Mouse (Mus musculus): ENCODE data around the gene Fkbpl. TPM values are rescaled to one million over a fixed set of nuclear protein-coding genes. Genes with fewer than 3 reads are reported as not detected.

The Fkbpl gene
- polyA plus RNA-seq, 1 experiment from 2014 or later = 14.5 TPM

GRCm38 (mm10) chr17:34685120-34686110 lies 40.9 kb downstream of the Fkbpl start:
- Histone ChIP-seq H3K9ac (replicated peaks; ENCODE audit: low read depth) (no peak overlapping the region), H3K4me3 (ENCODE audit: low read depth, low read length) (no peak overlapping the region), H3K4me1 (ENCODE audit: insufficient read depth, low read depth, low read length) (peaks cover 30% of the 10 kb centered on the region), H3K36me3 (ENCODE audit: insufficient read depth, low read length) (no peaks in the 10 kb centered on the region), H3K4me2 (replicated peaks; ENCODE audit: low read depth, low read length) (no peak overlapping the region), H3K27me3 (replicated peaks; ENCODE audit: insufficient read depth, low read length) (no peaks in the 10 kb centered on the region), H3K9me3 (ENCODE audit: low read length) (no peaks in the 10 kb centered on the region), H3K27ac (ENCODE audit: low read length) (0 out of 2 replicates have a peak overlapping the region, but pooled peaks have one; percentile 26)
- TF ChIP-seq EP300 (IDR thresholded peaks at IDR 0.05) = no peak
- no peak for TF ChIP-seq CTCF (IDR thresholded peaks at IDR 0.05)
- DNase-seq (ENCODE audit: low spot score) = peak; percentile 71
- peak; percentile 47 for ATAC-seq
- WGBS = 54% methylated on average over 28 of the region's 28 CpGs

DNA sequence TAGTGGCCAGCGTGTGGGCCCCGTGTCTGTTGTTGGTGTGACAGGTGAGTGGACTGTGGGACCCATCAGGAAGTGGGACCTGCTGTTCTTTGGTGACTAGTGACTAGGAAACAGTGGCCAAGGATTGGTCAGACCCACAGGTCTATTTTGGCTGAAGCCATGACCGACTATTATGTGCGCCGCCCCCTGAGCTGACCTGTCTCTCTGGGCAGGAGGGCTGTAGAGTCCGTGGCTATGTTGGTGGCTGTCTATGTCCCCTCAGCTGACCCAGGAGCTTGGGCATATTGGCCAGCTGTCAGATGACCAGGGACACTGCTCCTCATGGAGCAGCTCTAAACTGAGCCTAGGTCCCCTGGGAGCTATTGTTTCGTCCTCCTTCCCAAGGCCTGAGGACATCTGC lies 44.3 kb downstream of the Fkbpl start:
- no peak overlapping the region for H3K9ac ChIP-seq (replicated peaks; ENCODE audit: low read depth)
- ATAC-seq = no peak
- no peaks in the 10 kb centered on the region for H3K27me3 ChIP-seq (replicated peaks; ENCODE audit: insufficient read depth, low read length)
- H3K4me3 ChIP-seq (ENCODE audit: low read depth, low read length) = no peak overlapping the region
- 96% methylated on average over 7 of the region's 7 CpGs for WGBS
- TF ChIP-seq CTCF (IDR thresholded peaks at IDR 0.05) (no peak), EP300 (IDR thresholded peaks at IDR 0.05) (no peak)
- no peak for DNase-seq (ENCODE audit: low spot score)
- H3K4me2 ChIP-seq (replicated peaks; ENCODE audit: low read depth, low read length) = no peak overlapping the region
- no peak overlapping the region for H3K27ac ChIP-seq (ENCODE audit: low read length)
- H3K4me1 ChIP-seq (ENCODE audit: insufficient read depth, low read depth, low read length) = peaks cover 15% of the 10 kb centered on the region
- no peaks in the 10 kb centered on the region for H3K9me3 ChIP-seq (ENCODE audit: low read length)
- H3K36me3 ChIP-seq (ENCODE audit: insufficient read depth, low read length) = no peaks in the 10 kb centered on the region

DNA sequence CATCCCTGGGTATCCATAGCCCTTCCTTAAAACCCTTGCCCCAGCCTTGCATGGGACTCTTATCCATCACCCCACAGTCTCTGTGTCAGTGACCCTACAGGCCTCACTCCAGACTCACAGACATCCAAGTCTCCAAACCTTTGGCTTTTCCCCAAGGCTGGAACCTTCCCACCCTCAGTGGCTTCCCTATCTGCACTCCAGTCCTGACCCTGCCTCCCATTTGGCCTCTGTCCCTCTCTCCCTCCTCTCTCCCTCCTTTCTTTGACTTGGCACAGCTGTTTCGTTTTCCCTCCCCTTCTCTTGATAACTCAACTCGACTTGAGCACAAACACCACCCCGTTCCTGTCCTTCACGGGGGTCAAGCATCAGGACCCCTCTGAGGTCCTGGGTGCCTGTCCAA lies 45.9 kb downstream of the Fkbpl start:
- peak; percentile 27; the same call in 1 of the 2 replicates for ATAC-seq
- 0 out of 2 replicates have a peak, but pooled peaks cover 4% of the 10 kb centered on the region for H3K4me1 ChIP-seq (ENCODE audit: insufficient read depth, low read depth, low read length)

GRCm38 (mm10) chr17:34692906-34693305 lies 48.3 kb downstream of the Fkbpl start:
- ATAC-seq (peak; percentile 61), DNase-seq (ENCODE audit: low spot score) (peak; percentile 74)
- TF ChIP-seq EP300 (IDR thresholded peaks at IDR 0.05) (no peak), CTCF (IDR thresholded peaks at IDR 0.05) (no peak)
- no peak overlapping the region for H3K4me3 ChIP-seq (ENCODE audit: low read depth, low read length)
- no peaks in the 10 kb centered on the region for H3K36me3 ChIP-seq (ENCODE audit: insufficient read depth, low read length)
- no peaks in the 10 kb centered on the region for H3K4me1 ChIP-seq (ENCODE audit: insufficient read depth, low read depth, low read length)
- no peak overlapping the region for H3K9ac ChIP-seq (replicated peaks; ENCODE audit: low read depth)
- 52% methylated on average over 7 of the region's 7 CpGs for WGBS
- no peaks in the 10 kb centered on the region for H3K9me3 ChIP-seq (ENCODE audit: low read length)
- H3K4me2 ChIP-seq (replicated peaks; ENCODE audit: low read depth, low read length) = no peak overlapping the region
- peak overlapping the region; percentile 1; the same call in 1 of the 2 replicates for H3K27ac ChIP-seq (ENCODE audit: low read length)
- no peaks in the 10 kb centered on the region for H3K27me3 ChIP-seq (replicated peaks; ENCODE audit: insufficient read depth, low read length)

More for the DNA sequence above, 45.9 kb downstream of the Fkbpl start:
- H3K36me3 ChIP-seq (ENCODE audit: insufficient read depth, low read length) = no peaks in the 10 kb centered on the region
- WGBS = 24% methylated on average over 4 of the region's 4 CpGs
- no peak overlapping the region for H3K9ac ChIP-seq (replicated peaks; ENCODE audit: low read depth)
- TF ChIP-seq EP300 (IDR thresholded peaks at IDR 0.05) (no peak), CTCF (IDR thresholded peaks at IDR 0.05) (no peak)
- no peaks in the 10 kb centered on the region for H3K9me3 ChIP-seq (ENCODE audit: low read length)
- H3K4me3 ChIP-seq (ENCODE audit: low read depth, low read length) = no peak overlapping the region
- no peak overlapping the region for H3K27ac ChIP-seq (ENCODE audit: low read length)
- H3K27me3 ChIP-seq (replicated peaks; ENCODE audit: insufficient read depth, low read length) = no peaks in the 10 kb centered on the region
- peak; percentile 40 for DNase-seq (ENCODE audit: low spot score)
- no peak overlapping the region for H3K4me2 ChIP-seq (replicated peaks; ENCODE audit: low read depth, low read length)

Other genes with a start within 250 kb of the Fkbpl start
- gene BC051142, start 245.9 kb upstream of the Fkbpl start, polyA plus RNA-seq (2015; fragmentation: Nextera tagmentation; extraction: Ambion mirVana) = 0.24 and 0.74 TPM in 2 replicates
- gene Btnl4, start 167.4 kb upstream of the Fkbpl start, polyA plus RNA-seq (2015; fragmentation: Nextera tagmentation; extraction: Ambion mirVana) = 0.10 TPM in 1 of 2 replicates, not detected in the other
- gene Btnl6, start 127.4 kb upstream of the Fkbpl start, polyA plus RNA-seq (2015; fragmentation: Nextera tagmentation; extraction: Ambion mirVana) = 0.11 TPM in 1 of 2 replicates, not detected in the other
- 21.1 and 24.8 TPM in 2 replicates for gene Notch4, start 80.5 kb upstream of the Fkbpl start, polyA plus RNA-seq (2015; fragmentation: Nextera tagmentation; extraction: Ambion mirVana)
- 34.7 and 41.0 TPM in 2 replicates for gene Gpsm3, start 55.0 kb upstream of the Fkbpl start, polyA plus RNA-seq (2015; fragmentation: Nextera tagmentation; extraction: Ambion mirVana)
- 15.0 and 15.6 TPM in 2 replicates for gene Pbx2, start 53.5 kb upstream of the Fkbpl start, polyA plus RNA-seq (2015; fragmentation: Nextera tagmentation; extraction: Ambion mirVana)
- 3,782 and 4,046 TPM in 2 replicates for gene Ager, start 46.9 kb upstream of the Fkbpl start, polyA plus RNA-seq (2015; fragmentation: Nextera tagmentation; extraction: Ambion mirVana)
- 81.5 and 84.1 TPM in 2 replicates for gene Rnf5, start 41.1 kb upstream of the Fkbpl start, polyA plus RNA-seq (2015; fragmentation: Nextera tagmentation; extraction: Ambion mirVana)
- 35.7 and 40.0 TPM in 2 replicates for gene Agpat1, start 40.5 kb upstream of the Fkbpl start, polyA plus RNA-seq (2015; fragmentation: Nextera tagmentation; extraction: Ambion mirVana)
- 4.4 and 5.2 TPM in 2 replicates for gene Egfl8, start 28.8 kb upstream of the Fkbpl start, polyA plus RNA-seq (2015; fragmentation: Nextera tagmentation; extraction: Ambion mirVana)
- 22.4 and 24.9 TPM in 2 replicates for gene Ppt2, start 16.3 kb upstream of the Fkbpl start, polyA plus RNA-seq (2015; fragmentation: Nextera tagmentation; extraction: Ambion mirVana)
- 0.27 and 0.29 TPM in 2 replicates for gene Prrt1, start 15.2 kb upstream of the Fkbpl start, polyA plus RNA-seq (2015; fragmentation: Nextera tagmentation; extraction: Ambion mirVana)
- gene Atf6b, start 2.4 kb downstream of the Fkbpl start, polyA plus RNA-seq (2015; fragmentation: Nextera tagmentation; extraction: Ambion mirVana) = 42.5 and 47.3 TPM in 2 replicates
- gene Tnxb, start 25.8 kb downstream of the Fkbpl start, polyA plus RNA-seq (2015; fragmentation: Nextera tagmentation; extraction: Ambion mirVana) = 0.85 and 0.99 TPM in 2 replicates
- 5.1 and 6.5 TPM in 2 replicates for gene C4b, start 99.1 kb downstream of the Fkbpl start, polyA plus RNA-seq (2015; fragmentation: Nextera tagmentation; extraction: Ambion mirVana)
- gene Cyp21a1, start 159.8 kb downstream of the Fkbpl start, polyA plus RNA-seq (2015; fragmentation: Nextera tagmentation; extraction: Ambion mirVana) = not detected in 2 replicates
- 34.7 and 37.3 TPM in 2 replicates for gene Stk19, start 192.2 kb downstream of the Fkbpl start, polyA plus RNA-seq (2015; fragmentation: Nextera tagmentation; extraction: Ambion mirVana)
- 39.8 and 40.9 TPM in 2 replicates for gene Dxo, start 192.3 kb downstream of the Fkbpl start, polyA plus RNA-seq (2015; fragmentation: Nextera tagmentation; extraction: Ambion mirVana)
- gene Skiv2l, start 205.4 kb downstream of the Fkbpl start, polyA plus RNA-seq (2015; fragmentation: Nextera tagmentation; extraction: Ambion mirVana) = 30.6 and 32.1 TPM in 2 replicates
- 45.0 and 49.0 TPM in 2 replicates for gene Nelfe, start 205.6 kb downstream of the Fkbpl start, polyA plus RNA-seq (2015; fragmentation: Nextera tagmentation; extraction: Ambion mirVana)
- 8.1 and 10.6 TPM in 2 replicates for gene Cfb, start 217.8 kb downstream of the Fkbpl start, polyA plus RNA-seq (2015; fragmentation: Nextera tagmentation; extraction: Ambion mirVana)
- gene Zbtb12, start 234.7 kb downstream of the Fkbpl start, polyA plus RNA-seq (2015; fragmentation: Nextera tagmentation; extraction: Ambion mirVana) = 0.89 and 0.99 TPM in 2 replicates
- not detected in 2 replicates for gene Gm20547, start 237.3 kb downstream of the Fkbpl start, polyA plus RNA-seq (2015; fragmentation: Nextera tagmentation; extraction: Ambion mirVana)

Measured in lung, postnatal 0 days (tissue).